ENCODE assay signal across 19 mouse cellular contexts in genomic region chr6:100206261-100206660, GRCm38 (mm10).
A peak's percentile ranks its signal among the peaks of the same experiment; 100 is the strongest.
DNase-seq lines count a peak whose midpoint lies in the region; ATAC-seq lines count a peak whose summit lies in the region.
"Had no signal": no experiment of that assay in that cellular context is flagged by ENCODE, and none has a peak within 500 bp of the region (broad histone marks: within the 10 kb centered on the region; RNA-seq: fewer than 3 reads in every experiment).

No protein-coding gene starts in this region.

- H3K9me3 ChIP-seq in forebrain, embryonic 12.5 days: no peaks in the 10 kb centered on the region
- no peaks in the 10 kb centered on the region for H3K9me3 ChIP-seq in forebrain, embryonic 10.5 days
- H3K9me3 ChIP-seq in heart, embryonic 15.5 days (replicated peaks): no peaks in the 10 kb centered on the region
- no peaks in the 10 kb centered on the region for H3K9me3 ChIP-seq in midbrain, embryonic 15.5 days
- no peaks in the 10 kb centered on the region for H3K9me3 ChIP-seq in midbrain, embryonic 11.5 days (ENCODE audit: control insufficient read depth, low read length)
- no peaks in the 10 kb centered on the region for H3K9me3 ChIP-seq in limb, embryonic 10.5 days (replicated peaks)
- H3K9me3 ChIP-seq: embryonic facial prominence, embryonic 13.5 days; G1E; midbrain, embryonic 12.5 days; neural tube, embryonic 15.5 days had no signal

- no peak overlapping the region for H3K9ac ChIP-seq in forebrain, embryonic 12.5 days
- H3K9ac ChIP-seq in heart, embryonic 15.5 days: no peak overlapping the region
- no peak overlapping the region for H3K9ac ChIP-seq in midbrain, embryonic 15.5 days
- no peak overlapping the region for H3K9ac ChIP-seq in midbrain, embryonic 11.5 days (ENCODE audit: low read length)
- H3K9ac ChIP-seq: neural tube, embryonic 15.5 days had no signal

- no peak for DNase-seq in forebrain, embryonic 10.5 days (ENCODE audit: extremely low spot score, low spot score)
- DNase-seq in heart, adult 9 months (ENCODE audit: low spot score in 2 of 2): no peak
- DNase-seq in midbrain, embryonic 11.5 days (ENCODE audit: low spot score, missing footprints): no peak
- no peak for DNase-seq in limb, embryonic 10.5 days (ENCODE audit: low spot score)
- DNase-seq in kidney, adult 18-20 months: no peak
- DNase-seq: cerebellum, adult 9-11 months; gastrocnemius, adult 2 months; lung, adult 2 months; spleen, adult 18-20 months; thymus, postnatal 4 days had no signal

- peaks cover 30% of the 10 kb centered on the region for H3K4me1 ChIP-seq in forebrain, embryonic 12.5 days
- H3K4me1 ChIP-seq in forebrain, embryonic 10.5 days: peaks cover 31% of the 10 kb centered on the region
- peaks cover 48% of the 10 kb centered on the region for H3K4me1 ChIP-seq in heart, embryonic 15.5 days (replicated peaks)
- H3K4me1 ChIP-seq in midbrain, embryonic 15.5 days: peaks cover 21% of the 10 kb centered on the region
- peaks cover 14% of the 10 kb centered on the region for H3K4me1 ChIP-seq in midbrain, embryonic 11.5 days (ENCODE audit: control insufficient read depth, insufficient read depth, low read length)
- peaks cover 36% of the 10 kb centered on the region for H3K4me1 ChIP-seq in limb, embryonic 10.5 days

- WGBS in forebrain, embryonic 12.5 days: 44% methylated on average over 1 of the region's 1 CpGs
- WGBS in forebrain, embryonic 10.5 days: 49% methylated on average over 1 of the region's 1 CpGs
- WGBS in heart, embryonic 15.5 days: 77% methylated on average over 1 of the region's 1 CpGs
- 76% methylated on average over 1 of the region's 1 CpGs for WGBS in midbrain, embryonic 15.5 days
- 45% methylated on average over 1 of the region's 1 CpGs for WGBS in midbrain, embryonic 11.5 days
- WGBS in limb, embryonic 10.5 days: 40% methylated on average over 1 of the region's 1 CpGs

- H3K4me3 ChIP-seq in forebrain, embryonic 12.5 days (replicated peaks): no peak overlapping the region
- no peak overlapping the region for H3K4me3 ChIP-seq in forebrain, embryonic 10.5 days
- H3K4me3 ChIP-seq in heart, embryonic 15.5 days: no peak overlapping the region
- H3K4me3 ChIP-seq in midbrain, embryonic 15.5 days: no peak overlapping the region
- H3K4me3 ChIP-seq in midbrain, embryonic 11.5 days (ENCODE audit: low read depth, low read length): no peak overlapping the region
- H3K4me3 ChIP-seq in limb, embryonic 10.5 days: 0 out of 2 replicates have a peak overlapping the region, but pooled peaks have one; percentile 18
- H3K4me3 ChIP-seq: embryonic facial prominence, embryonic 13.5 days; midbrain, embryonic 12.5 days; neural tube, embryonic 15.5 days had no signal

- H3K27me3 ChIP-seq in forebrain, embryonic 12.5 days: peaks cover 17% of the 10 kb centered on the region
- peaks cover 89% of the 10 kb centered on the region for H3K27me3 ChIP-seq in forebrain, embryonic 10.5 days (ENCODE audit: poor library complexity, severe bottlenecking)
- H3K27me3 ChIP-seq in heart, embryonic 15.5 days: peaks cover 7% of the 10 kb centered on the region; the same call in 1 of the 2 replicates
- H3K27me3 ChIP-seq in midbrain, embryonic 15.5 days (replicated peaks): 0 out of 2 replicates have a peak, but pooled peaks cover 11% of the 10 kb centered on the region
- H3K27me3 ChIP-seq in midbrain, embryonic 11.5 days (ENCODE audit: control insufficient read depth, insufficient read depth, low read length): peaks cover 14% of the 10 kb centered on the region
- peaks cover 69% of the 10 kb centered on the region for H3K27me3 ChIP-seq in limb, embryonic 10.5 days (ENCODE audit: low read depth, poor library complexity, severe bottlenecking)

- H3K36me3 ChIP-seq in forebrain, embryonic 12.5 days (replicated peaks): no peaks in the 10 kb centered on the region
- H3K36me3 ChIP-seq in forebrain, embryonic 10.5 days (replicated peaks): no peaks in the 10 kb centered on the region
- H3K36me3 ChIP-seq in heart, embryonic 15.5 days: no peaks in the 10 kb centered on the region
- no peaks in the 10 kb centered on the region for H3K36me3 ChIP-seq in midbrain, embryonic 15.5 days (replicated peaks)
- no peaks in the 10 kb centered on the region for H3K36me3 ChIP-seq in midbrain, embryonic 11.5 days (ENCODE audit: control insufficient read depth, insufficient read depth, low read length)
- H3K36me3 ChIP-seq in limb, embryonic 10.5 days: no peaks in the 10 kb centered on the region
- H3K36me3 ChIP-seq: embryonic facial prominence, embryonic 13.5 days; G1E; midbrain, embryonic 12.5 days; neural tube, embryonic 15.5 days had no signal

- H3K4me2 ChIP-seq in forebrain, embryonic 12.5 days: 0 out of 2 replicates have a peak overlapping the region, but pooled peaks have one; percentile 22
- no peak overlapping the region for H3K4me2 ChIP-seq in heart, embryonic 15.5 days
- H3K4me2 ChIP-seq in midbrain, embryonic 15.5 days: no peak overlapping the region; the same call in 1 of the 2 replicates
- H3K4me2 ChIP-seq in midbrain, embryonic 11.5 days: no peak overlapping the region
- H3K4me2 ChIP-seq: liver, embryonic 11.5 days had no signal

- no peak overlapping the region for H3K27ac ChIP-seq in forebrain, embryonic 12.5 days
- H3K27ac ChIP-seq in forebrain, embryonic 10.5 days: no peak overlapping the region
- peak overlapping the region; percentile 63 for H3K27ac ChIP-seq in heart, embryonic 15.5 days
- H3K27ac ChIP-seq in midbrain, embryonic 15.5 days: peak overlapping the region; percentile 51; the same call in 1 of the 2 replicates
- H3K27ac ChIP-seq in midbrain, embryonic 11.5 days (ENCODE audit: low read depth, low read length): no peak overlapping the region
- no peak overlapping the region; the same call in 1 of the 2 replicates for H3K27ac ChIP-seq in limb, embryonic 10.5 days
- H3K27ac ChIP-seq: embryonic facial prominence, embryonic 13.5 days; gastrocnemius, adult 2 months; midbrain, embryonic 12.5 days; neural tube, embryonic 15.5 days had no signal

- ATAC-seq in forebrain, embryonic 12.5 days (ENCODE audit: low FRiP score): no peak
- no peak for ATAC-seq in heart, embryonic 15.5 days (replicated peaks; ENCODE audit: insufficient number of reproducible peaks, insufficient read depth, low FRiP score, low read depth)
- 0 out of 2 replicates have a peak, but pooled peaks have one; percentile 4 for ATAC-seq in midbrain, embryonic 15.5 days (replicated peaks)
- ATAC-seq in midbrain, embryonic 11.5 days (ENCODE audit: low FRiP score): no peak
- ATAC-seq: intestine, postnatal 0 days had no signal

Comparison
In these comparisons a context has a peak if more than half of its experiments do, and no peak if none do; other contexts are left out.
1. H3K27ac ChIP-seq: peak in heart, embryonic 15.5 days (single experiment) and midbrain, embryonic 15.5 days (single experiment); none in forebrain, embryonic 12.5 days (single experiment), forebrain, embryonic 10.5 days (single experiment), midbrain, embryonic 11.5 days (single experiment) and limb, embryonic 10.5 days (single experiment).